Mouse (Mus musculus) frontal cortex, adult (tissue): ENCODE data around the gene Serpina6.

Experiments
- ATAC-seq: cut with Nextera tagmentation; 2 replicates; pipeline ENCODE4 v1.9.2; 2017; ENCODE audit warnings: mild to moderate bottlenecking, moderate library complexity, mixed read lengths; ENCODE audit not compliant: low TSS enrichment

Gene Serpina6

GRCm38 (mm10) chr12:103655123-103656044 is 1.6 kb downstream of the Serpina6 start:
- ATAC-seq: no peak

- ATAC-seq: no peak
These were observed 3.2 kb downstream of the Serpina6 start for GRCm38 (mm10) chr12:103653836-103654235.

- ATAC-seq: no peak
These were observed 10.7 kb downstream of the Serpina6 start for GRCm38 (mm10) chr12:103646314-103646713.

GRCm38 (mm10) chr12:103644601-103645000 is 12.4 kb downstream of the Serpina6 start:
- no peak for ATAC-seq

GRCm38 (mm10) chr12:103643818-103644217 is 13.2 kb downstream of the Serpina6 start:
- ATAC-seq: no peak

GRCm38 (mm10) chr12:103643336-103643735 is 13.7 kb downstream of the Serpina6 start:
- ATAC-seq: peak; percentile 80; the same call in 1 of the 2 replicates

- ATAC-seq: no peak
These were observed 21.2 kb downstream of the Serpina6 start for GRCm38 (mm10) chr12:103635846-103636245.

- ATAC-seq: peak; percentile 67
These were observed 22.6 kb downstream of the Serpina6 start for GRCm38 (mm10) chr12:103634430-103634829.

GRCm38 (mm10) chr12:103631203-103631612 is 25.8 kb downstream of the Serpina6 start, which contains the start of gene Serpina10:
Gene Serpina10, minus strand, starts transcription at chr12:103631444.
- ATAC-seq: no peak

- no peak for ATAC-seq
These were observed 40.2 kb downstream of the Serpina6 start for GRCm38 (mm10) chr12:103616860-103617261.

- no peak for ATAC-seq
These were observed 41.3 kb downstream of the Serpina6 start for GRCm38 (mm10) chr12:103615734-103616133.

GRCm38 (mm10) chr12:103615141-103615540 is 41.9 kb downstream of the Serpina6 start:
- ATAC-seq: no peak

GRCm38 (mm10) chr12:103601839-103602238 is 55.2 kb downstream of the Serpina6 start:
- ATAC-seq: no peak

- no peak for ATAC-seq
These were observed 56.6 kb downstream of the Serpina6 start for GRCm38 (mm10) chr12:103600364-103600763.

- no peak for ATAC-seq
These were observed 58.6 kb downstream of the Serpina6 start for GRCm38 (mm10) chr12:103598411-103598810.
